Mouse (Mus musculus) liver, embryonic 15.5 days (tissue): ENCODE results near the gene Krt34. TPM values are rescaled to one million over a fixed set of nuclear protein-coding genes. Genes with fewer than 3 reads are reported as not detected.

Experiments used
- ATAC-seq: fragments of 200-750 bp; cut with Nextera tagmentation; 2 replicates; pipeline ENCODE4 v1.8.0; 2017; ENCODE audit warnings: moderate number of reproducible peaks, mild to moderate bottlenecking, moderate library complexity; ENCODE audit not compliant: insufficient read depth
- H3K27ac ChIP-seq: fragments of 300-500 bp; sonication (generic); replicated peaks from 2 replicates; pipeline ENCODE4 v1.5.1; 2015; ENCODE audit warnings: mild to moderate bottlenecking, inconsistent platforms
- H3K27me3 ChIP-seq: fragments of 300-500 bp; sonication (generic); 2 replicates; pipeline ENCODE4 v1.6.1; 2015; ENCODE audit warnings: mild to moderate bottlenecking, inconsistent platforms
- H3K36me3 ChIP-seq: fragments of 300-500 bp; sonication (generic); replicated peaks from 2 replicates; pipeline ENCODE4 v1.6.1; 2015; ENCODE audit warnings: moderate library complexity, mild to moderate bottlenecking, inconsistent platforms
- H3K4me1 ChIP-seq: fragments of 300-500 bp; sonication (generic); replicated peaks from 2 replicates; pipeline ENCODE4 v1.6.1; 2015; ENCODE audit warnings: inconsistent platforms
- H3K4me2 ChIP-seq: fragments of 300-500 bp; sonication (generic); 2 replicates; pipeline ENCODE4 v1.6.1; 2015; ENCODE audit warnings: moderate library complexity, mild to moderate bottlenecking, inconsistent platforms
- H3K4me3 ChIP-seq: fragments of 300-500 bp; sonication (generic); replicated peaks from 2 replicates; pipeline ENCODE4 v1.5.1; 2015; ENCODE audit warnings: mild to moderate bottlenecking, inconsistent platforms
- H3K9ac ChIP-seq: fragments of 300-500 bp; sonication (generic); 2 replicates; pipeline ENCODE4 v1.6.1; 2015; ENCODE audit warnings: moderate library complexity, mild to moderate bottlenecking, inconsistent platforms
- H3K9me3 ChIP-seq: fragments of 300-500 bp; sonication (generic); replicated peaks from 2 replicates; pipeline ENCODE4 v1.6.1; 2016; ENCODE audit warnings: inconsistent platforms
- WGBS: fragments of 180-500 bp; shearing (Covaris S2); methylation state at CpG from one replicate; pipeline ENCODE4 v1.1.7; 2015; ENCODE audit warnings: mixed read lengths; ENCODE audit not compliant: insufficient replicate concordance; 5-methylcytosine and 5-hydroxymethylcytosine counted together
- polyA plus RNA-seq: library from polyadenylated mRNA; unstranded; fragments of >200 nt; fragmentation: Nextera tagmentation; extraction: Ambion mirVana; gene quantifications from 2 replicates; pipeline ENCODE4 v1.2.1, GENCODE M21; 2015

Krt34 gene
- not detected in 2 replicates for polyA plus RNA-seq

DNA sequence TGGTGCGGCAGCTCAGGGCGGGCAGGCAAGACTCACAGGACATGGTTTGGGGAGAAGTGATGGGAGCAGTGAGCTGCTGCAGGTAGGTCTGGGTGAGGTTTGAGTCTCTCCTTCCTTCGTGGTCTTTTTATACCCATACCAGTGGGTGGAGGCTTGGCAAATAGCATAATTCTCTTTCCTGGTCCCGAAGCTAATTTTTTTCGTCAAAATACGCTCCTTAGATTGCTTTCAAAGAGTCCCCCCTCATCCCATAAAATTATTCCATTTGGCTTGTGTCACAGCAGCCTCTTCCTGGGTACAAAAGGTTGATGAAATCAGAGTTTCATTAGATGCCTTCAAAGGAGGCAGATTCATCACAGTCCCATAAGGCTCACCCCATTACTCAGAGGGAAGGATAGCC lies at the start of gene Krt34:
Gene Krt34, minus strand, starts transcription at position 101 of the 400 bp plus-strand sequence.
- Histone ChIP-seq H3K4me2 (no peak within 1 kb of the TSS), H3K9ac (no peak within 1 kb of the TSS), H3K9me3 (no peaks in the 10 kb centered on the region), H3K27ac (no peak within 1 kb of the TSS), H3K4me3 (no peak within 1 kb of the TSS), H3K27me3 (no peaks in the 10 kb centered on the region), H3K36me3 (no peaks in the 10 kb centered on the region), H3K4me1 (no peaks in the 10 kb centered on the region)
- WGBS, result 64% methylated on average over 6 of the region's 6 CpGs
- ATAC-seq, result no peak

DNA sequence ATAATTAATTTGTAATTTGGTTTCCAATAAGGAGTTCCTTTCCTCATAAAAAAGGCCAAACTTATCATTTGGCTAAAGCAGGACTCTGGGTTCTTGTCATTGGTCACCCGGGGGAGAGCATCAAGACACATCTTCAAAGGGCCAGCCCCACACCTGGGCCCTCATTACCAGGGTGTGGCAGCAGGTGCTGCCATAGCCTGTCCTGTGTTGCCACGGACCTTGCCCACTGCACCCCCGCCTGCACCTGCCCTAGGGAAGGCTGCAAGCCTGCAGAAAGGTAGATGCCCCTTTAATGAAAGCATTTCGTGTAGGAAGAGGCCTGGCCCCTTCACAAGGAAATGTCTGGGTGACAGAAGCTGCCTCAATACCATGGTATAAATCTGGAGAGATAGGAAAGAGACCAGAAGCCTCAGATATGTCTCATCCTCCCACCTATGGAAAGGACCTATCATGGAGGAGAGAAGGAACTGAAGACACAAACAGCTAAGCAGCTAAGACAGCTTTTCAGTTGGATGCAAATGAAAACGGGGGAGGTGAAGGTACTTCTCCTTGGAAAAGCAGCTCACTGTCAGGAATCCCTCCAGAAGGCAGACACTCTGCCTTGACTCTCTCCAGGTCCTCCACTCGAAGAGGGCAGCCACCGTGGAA lies 47.1 kb upstream of the Krt34 start:
- no peaks in the 10 kb centered on the region for H3K4me1 ChIP-seq
- no peaks in the 10 kb centered on the region for H3K36me3 ChIP-seq
- H3K27ac ChIP-seq, result no peak overlapping the region
- no peaks in the 10 kb centered on the region for H3K9me3 ChIP-seq
- H3K27me3 ChIP-seq, result no peaks in the 10 kb centered on the region
- no peak overlapping the region for H3K4me2 ChIP-seq
- no peak overlapping the region for H3K4me3 ChIP-seq
- WGBS, result 40% methylated on average over 7 of the region's 7 CpGs
- H3K9ac ChIP-seq, result no peak overlapping the region
- no peak for ATAC-seq

DNA sequence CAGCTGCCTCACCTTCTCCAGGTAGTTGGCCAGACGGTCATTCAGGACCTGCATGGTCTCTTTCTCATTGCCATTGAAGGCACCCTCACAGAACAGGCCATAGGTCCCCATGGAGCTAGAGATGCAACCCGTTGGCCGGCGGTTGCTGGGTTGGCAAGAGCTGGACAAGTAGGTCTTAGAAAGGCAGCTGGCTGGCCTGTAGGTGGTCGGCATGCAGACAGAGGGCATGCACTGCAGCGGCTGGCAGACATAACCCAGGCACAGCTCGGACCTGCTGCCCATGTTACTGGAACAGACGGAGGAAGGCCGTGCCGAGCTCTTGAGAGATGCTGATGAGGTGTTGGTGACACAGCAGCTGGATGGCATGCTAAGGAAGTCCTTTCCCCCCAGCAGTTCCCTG lies 46.5 kb upstream of the Krt34 start, which contains the start of gene Krt32:
Gene Krt32, minus strand, starts transcription at position 366 of the 400 bp plus-strand sequence.
- no peak within 1 kb of the TSS for H3K9ac ChIP-seq
- no peaks in the 10 kb centered on the region for H3K27me3 ChIP-seq
- no peak within 1 kb of the TSS for H3K4me3 ChIP-seq
- H3K4me1 ChIP-seq, result no peaks in the 10 kb centered on the region
- 79% methylated on average over 10 of the region's 10 CpGs for WGBS
- no peaks in the 10 kb centered on the region for H3K9me3 ChIP-seq
- H3K27ac ChIP-seq, result no peak within 1 kb of the TSS
- H3K36me3 ChIP-seq, result no peaks in the 10 kb centered on the region
- no peak for ATAC-seq
- no peak within 1 kb of the TSS for H3K4me2 ChIP-seq

DNA sequence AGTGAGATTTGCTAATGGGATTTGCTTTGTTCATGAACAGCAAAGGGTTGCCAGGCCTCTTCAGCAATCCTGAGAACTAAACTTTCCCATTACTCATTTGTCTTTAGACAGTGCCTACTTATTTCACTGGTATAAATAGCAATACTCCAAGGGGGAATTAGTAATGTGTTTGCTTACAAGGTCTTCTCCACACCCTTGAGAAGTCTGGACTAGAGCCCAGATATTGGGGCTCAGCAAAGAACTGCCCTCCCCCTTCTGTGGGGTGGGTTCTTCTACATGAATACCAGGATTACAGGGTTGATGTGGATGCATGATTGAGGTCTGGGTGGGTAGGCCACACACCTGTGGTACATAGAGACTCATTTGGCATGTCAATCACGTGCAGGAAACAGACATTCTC lies 32.5 kb upstream of the Krt34 start:
- no peak for ATAC-seq
- Histone ChIP-seq H3K4me3 (no peak overlapping the region), H3K36me3 (no peaks in the 10 kb centered on the region)

GRCm38 (mm10) chr11:100067293-100068036 lies 26.1 kb upstream of the Krt34 start:
- Histone ChIP-seq H3K36me3 (no peaks in the 10 kb centered on the region), H3K27ac (no peak overlapping the region), H3K4me2 (no peak overlapping the region)

More for the DNA sequence above, 32.5 kb upstream of the Krt34 start:
- H3K4me2 ChIP-seq, result no peak overlapping the region
- WGBS, result 21% methylated on average over 1 of the region's 1 CpGs
- no peaks in the 10 kb centered on the region for H3K4me1 ChIP-seq
- H3K9me3 ChIP-seq, result no peaks in the 10 kb centered on the region
- no peaks in the 10 kb centered on the region for H3K27me3 ChIP-seq
- no peak overlapping the region for H3K9ac ChIP-seq
- no peak overlapping the region for H3K27ac ChIP-seq

DNA sequence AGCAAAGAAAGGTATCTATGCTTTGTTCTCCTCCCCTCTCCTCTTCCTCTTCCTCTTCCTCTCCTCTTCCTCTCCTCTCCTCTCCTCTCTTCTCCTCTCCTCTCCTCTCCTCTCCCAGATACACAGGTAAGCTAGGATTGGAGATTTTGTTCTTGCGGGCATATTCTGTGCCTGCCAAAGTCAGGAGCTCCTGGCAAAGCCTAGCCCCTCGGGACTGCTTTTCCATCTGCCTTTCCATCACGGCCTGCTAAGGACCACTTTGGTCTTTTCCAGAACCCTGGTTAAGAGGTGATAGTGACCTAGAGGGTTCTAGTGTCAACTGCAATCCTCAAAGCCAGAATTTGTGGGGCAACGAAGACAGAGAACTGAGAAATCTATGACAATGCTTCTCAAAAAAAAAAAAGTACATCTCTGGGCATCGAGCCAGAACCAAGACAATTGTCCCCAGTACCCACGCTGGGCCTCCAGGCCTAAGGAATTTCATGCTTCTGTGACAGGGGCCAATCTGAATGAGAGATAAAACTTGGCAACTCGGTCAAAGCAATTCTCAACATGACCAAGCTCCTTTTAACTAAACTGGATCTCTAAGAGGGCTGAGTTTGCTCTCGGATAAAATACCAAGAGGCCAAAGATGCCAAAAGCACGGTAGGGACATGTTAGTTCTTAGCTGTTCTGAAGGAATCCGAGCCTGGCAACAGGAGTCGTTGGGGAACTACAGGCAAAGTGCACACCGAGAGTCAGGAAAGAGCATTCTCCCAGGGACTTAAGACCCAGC lies 25.1 kb upstream of the Krt34 start:
- WGBS, result 59% methylated on average over 12 of the region's 12 CpGs
- H3K4me3 ChIP-seq, result no peak overlapping the region
- H3K27me3 ChIP-seq, result no peaks in the 10 kb centered on the region
- H3K36me3 ChIP-seq, result no peaks in the 10 kb centered on the region
- no peak overlapping the region for H3K9ac ChIP-seq
- no peaks in the 10 kb centered on the region for H3K4me1 ChIP-seq
- no peak overlapping the region for H3K4me2 ChIP-seq
- H3K9me3 ChIP-seq, result no peaks in the 10 kb centered on the region
- ATAC-seq, result no peak
- no peak overlapping the region for H3K27ac ChIP-seq

More at GRCm38 (mm10) chr11:100067293-100068036, 26.1 kb upstream of the Krt34 start:
- 62% methylated on average over 17 of the region's 17 CpGs for WGBS
- Histone ChIP-seq H3K4me1 (no peaks in the 10 kb centered on the region), H3K27me3 (no peaks in the 10 kb centered on the region), H3K4me3 (no peak overlapping the region), H3K9ac (no peak overlapping the region), H3K9me3 (no peaks in the 10 kb centered on the region)
- no peak for ATAC-seq

- H3K36me3 ChIP-seq, result no peaks in the 10 kb centered on the region
- no peak overlapping the region for H3K4me3 ChIP-seq
- no peak overlapping the region for H3K4me2 ChIP-seq
- H3K27ac ChIP-seq, result no peak overlapping the region
- WGBS, result 63% methylated on average over 8 of the region's 8 CpGs
- H3K4me1 ChIP-seq, result no peaks in the 10 kb centered on the region
- no peaks in the 10 kb centered on the region for H3K9me3 ChIP-seq
- no peak overlapping the region for H3K9ac ChIP-seq
- ATAC-seq, result no peak
- H3K27me3 ChIP-seq, result no peaks in the 10 kb centered on the region
These were observed 17.5 kb upstream of the Krt34 start for GRCm38 (mm10) chr11:100058875-100059274.

GRCm38 (mm10) chr11:100055686-100056655 lies 14.6 kb upstream of the Krt34 start:
- Histone ChIP-seq H3K9me3 (no peaks in the 10 kb centered on the region), H3K4me1 (no peaks in the 10 kb centered on the region), H3K4me2 (no peak overlapping the region), H3K4me3 (no peak overlapping the region), H3K27me3 (no peaks in the 10 kb centered on the region), H3K27ac (no peak overlapping the region), H3K36me3 (no peaks in the 10 kb centered on the region), H3K9ac (no peak overlapping the region)
- 44% methylated on average over 9 of the region's 9 CpGs for WGBS
- no peak for ATAC-seq

GRCm38 (mm10) chr11:100050451-100050850 lies 9.1 kb upstream of the Krt34 start, which contains the start of gene Krt31:
Gene Krt31 (minus strand): TSS chr11:100050551.
- 66% methylated on average over 3 of the region's 3 CpGs for WGBS
- ATAC-seq, result no peak
- no peak within 1 kb of the TSS for H3K27ac ChIP-seq
- H3K27me3 ChIP-seq, result no peaks in the 10 kb centered on the region
- no peaks in the 10 kb centered on the region for H3K4me1 ChIP-seq
- no peak within 1 kb of the TSS for H3K4me2 ChIP-seq
- no peaks in the 10 kb centered on the region for H3K9me3 ChIP-seq
- H3K4me3 ChIP-seq, result no peak within 1 kb of the TSS
- H3K9ac ChIP-seq, result no peak within 1 kb of the TSS
- no peaks in the 10 kb centered on the region for H3K36me3 ChIP-seq

DNA sequence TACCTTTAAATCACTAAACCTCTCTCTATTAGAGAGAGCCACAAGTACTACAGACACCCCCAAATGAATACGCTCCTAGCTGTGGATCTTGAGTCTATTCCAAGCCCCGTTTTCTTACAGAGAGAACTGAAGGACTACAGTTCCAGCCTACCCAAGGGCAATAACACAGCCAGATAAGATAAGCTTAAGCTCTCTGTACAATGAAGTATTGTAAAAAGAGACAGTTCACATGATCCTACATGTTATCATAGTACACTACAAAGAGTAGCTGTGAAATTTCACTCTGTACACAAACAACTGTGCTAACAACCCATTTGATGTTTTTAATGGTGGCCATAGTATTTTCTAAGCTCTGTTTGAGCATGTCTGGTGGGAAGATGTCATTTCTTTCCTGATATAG lies 5.8 kb upstream of the Krt34 start:
- Histone ChIP-seq H3K4me1 (no peaks in the 10 kb centered on the region), H3K9ac (no peak overlapping the region), H3K27me3 (no peaks in the 10 kb centered on the region), H3K9me3 (no peaks in the 10 kb centered on the region), H3K4me3 (no peak overlapping the region), H3K4me2 (no peak overlapping the region), H3K36me3 (no peaks in the 10 kb centered on the region), H3K27ac (no peak overlapping the region)
- no peak for ATAC-seq
- WGBS, result 65% methylated on average over 2 of the region's 2 CpGs
